Mouse (Mus musculus) small intestine, adult 2 months (tissue): ENCODE measurements at regions not wholly inside any gene's neighbourhood (a gene's known extent, or its start where the extent isn't known, plus 50 kb on each side); places are given as distances from the start of the nearest gene placed in this dataset.

ENCODE experiments used
- H3K27ac ChIP-seq: fragments of 200-500 bp; 2 replicates; pipeline ENCODE4 v1.5.1; 2012; ENCODE audit warnings: low read depth, low read length, control low read depth, inconsistent platforms; ENCODE audit not compliant: insufficient read depth
- H3K27me3 ChIP-seq: fragments of 200-500 bp; 2 replicates; pipeline ENCODE4 v1.6.1; 2012; ENCODE audit warnings: mild to moderate bottlenecking, moderate library complexity, low read length, inconsistent platforms; ENCODE audit not compliant: control insufficient read depth, insufficient read depth
- H3K36me3 ChIP-seq: fragments of 200-500 bp; 2 replicates; pipeline ENCODE4 v1.6.1; 2012; ENCODE audit warnings: mild to moderate bottlenecking, low read length, control low read depth, inconsistent platforms; ENCODE audit not compliant: control insufficient read depth, insufficient read depth
- H3K4me1 ChIP-seq: fragments of 200-500 bp; 2 replicates; pipeline ENCODE4 v1.6.1; 2012; ENCODE audit warnings: low read length, inconsistent platforms, mixed read lengths; ENCODE audit not compliant: control insufficient read depth, insufficient read depth, insufficient read length
- H3K4me3 ChIP-seq: fragments of 200-500 bp; 2 replicates; pipeline ENCODE4 v1.5.1; 2012; ENCODE audit warnings: low read depth, mild to moderate bottlenecking, control low read depth, inconsistent platforms, low read length, moderate library complexity
- CTCF ChIP-seq: fragments of 200-500 bp; IDR thresholded peaks from 2 replicates; pipeline ENCODE4 v1.5.1; 2012; ENCODE audit warnings: low read depth, mild to moderate bottlenecking, control low read depth, inconsistent platforms, low read length, moderate library complexity, mixed read lengths; ENCODE audit not compliant: insufficient replicate concordance, insufficient read length; ENCODE audit errors: extremely low read depth
- POLR2A ChIP-seq: fragments of 200-500 bp; IDR thresholded peaks from 2 replicates; pipeline ENCODE4 v1.6.1; 2012; ENCODE audit warnings: low read depth, mild to moderate bottlenecking, control low read depth, inconsistent platforms, low read length, moderate library complexity
- WGBS: fragments of 180-500 bp; shearing (Covaris S2); methylation state at CpG from one replicate; pipeline ENCODE4 v1.1.7; 2018; 5-methylcytosine and 5-hydroxymethylcytosine counted together

DNA sequence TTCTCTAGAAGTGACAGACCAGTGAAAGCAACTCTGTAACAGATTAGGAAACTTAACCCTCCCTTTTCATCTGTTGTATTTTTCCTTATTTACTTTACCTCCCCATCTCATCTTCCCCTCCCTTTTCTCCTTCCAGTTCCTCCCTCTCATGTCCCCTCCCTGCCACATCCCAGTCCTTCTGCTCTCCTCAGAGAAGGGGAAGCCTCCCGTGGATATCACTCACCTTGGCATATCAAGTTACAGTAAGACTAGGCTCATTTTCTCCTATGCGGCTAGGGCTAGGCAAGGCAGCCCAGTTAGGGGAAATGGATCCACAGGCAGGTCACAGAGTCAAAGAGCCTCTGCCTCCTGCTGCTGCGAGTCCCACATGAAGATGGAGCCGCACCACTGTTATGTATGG, 75.0 kb upstream of the Adra1b start:
- TF ChIP-seq POLR2A (no peak), CTCF (no peak)
- Histone ChIP-seq H3K36me3 (no peaks in the 10 kb centered on the region), H3K27ac (no peak overlapping the region), H3K4me1 (no peaks in the 10 kb centered on the region), H3K4me3 (no peak overlapping the region), H3K27me3 (no peaks in the 10 kb centered on the region)
- WGBS, result 59% methylated on average over 4 of the region's 4 CpGs

DNA sequence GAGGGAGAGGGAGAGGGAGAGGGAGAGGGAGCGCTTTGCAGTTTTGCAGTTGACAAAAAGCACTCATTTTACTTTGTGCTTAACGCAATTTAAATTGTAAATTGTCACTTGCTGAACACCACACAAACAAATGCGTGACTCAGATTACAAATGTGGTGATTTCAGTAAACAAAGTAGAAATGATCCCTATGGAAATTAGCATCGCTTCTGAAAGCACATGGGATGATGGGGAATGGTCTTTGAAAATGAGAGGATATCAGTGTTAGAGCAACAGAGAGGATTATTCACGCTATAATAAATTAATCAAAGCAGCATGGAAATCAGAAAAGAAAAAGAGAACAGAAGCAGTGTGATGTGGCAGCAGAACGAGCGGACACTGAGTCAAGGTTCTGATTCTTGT, 78.4 kb upstream of the Adra1b start:
- Histone ChIP-seq H3K27ac (no peak overlapping the region), H3K4me1 (no peaks in the 10 kb centered on the region), H3K4me3 (no peak overlapping the region), H3K36me3 (no peaks in the 10 kb centered on the region), H3K27me3 (no peaks in the 10 kb centered on the region)
- TF ChIP-seq POLR2A, result no peak
- TF ChIP-seq CTCF, result no peak
- 76% methylated on average over 7 of the region's 7 CpGs for WGBS

DNA sequence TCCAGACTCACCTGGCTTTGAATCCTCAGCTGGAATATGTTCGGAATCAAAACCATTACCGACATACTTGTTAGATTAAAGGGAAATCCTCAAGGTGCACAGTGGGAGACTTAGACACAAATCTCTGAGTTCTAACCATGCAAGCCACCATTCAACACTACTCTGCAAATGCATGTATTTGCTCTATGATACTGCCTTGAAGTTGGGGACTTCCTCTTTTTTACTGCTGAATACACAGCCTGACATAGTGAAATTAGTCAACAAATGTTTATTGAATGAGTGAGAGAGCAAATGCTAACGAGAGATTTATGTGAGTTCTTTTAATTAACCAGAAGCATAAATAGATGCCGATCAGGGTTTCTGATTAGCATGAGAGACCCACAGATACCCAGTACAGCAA, 79.4 kb upstream of the Adra1b start:
- H3K27me3 ChIP-seq, result no peaks in the 10 kb centered on the region
- H3K36me3 ChIP-seq, result no peaks in the 10 kb centered on the region
- 89% methylated on average over 4 of the region's 4 CpGs for WGBS
- H3K4me1 ChIP-seq, result no peaks in the 10 kb centered on the region
- TF ChIP-seq CTCF, result no peak
- TF ChIP-seq POLR2A, result no peak
- no peak overlapping the region for H3K4me3 ChIP-seq
- no peak overlapping the region for H3K27ac ChIP-seq

DNA sequence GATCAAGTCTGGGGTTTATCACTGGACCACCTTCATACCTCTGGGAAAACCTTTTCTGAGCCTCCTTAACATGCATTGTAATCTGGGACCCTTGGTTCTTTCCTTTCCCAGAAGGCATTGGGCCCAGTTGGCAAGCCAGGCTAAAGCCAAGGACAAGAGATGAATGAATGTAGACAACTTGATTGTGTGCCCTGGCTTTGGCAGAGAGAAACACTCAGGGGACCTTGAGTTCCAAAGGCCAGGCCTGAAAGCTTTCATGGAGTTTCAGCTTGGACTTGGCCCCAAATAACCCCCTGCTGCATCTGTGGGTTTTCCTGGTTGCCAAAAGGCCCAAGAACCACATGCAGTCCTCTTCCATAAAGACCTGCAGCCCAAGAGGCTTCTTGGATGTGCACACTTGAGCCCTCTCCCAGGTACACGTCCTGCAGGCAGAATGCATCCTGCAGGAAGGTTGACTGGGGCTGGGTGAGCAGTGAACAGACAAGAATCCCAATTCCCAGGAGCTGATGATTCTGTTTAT, 89.0 kb upstream of the Adra1b start:
- Histone ChIP-seq H3K4me1 (no peaks in the 10 kb centered on the region), H3K27ac (no peak overlapping the region), H3K4me3 (no peak overlapping the region), H3K36me3 (no peaks in the 10 kb centered on the region), H3K27me3 (no peaks in the 10 kb centered on the region)
- WGBS, result 87% methylated on average over 1 of the region's 1 CpGs
- TF ChIP-seq CTCF, result no peak
- TF ChIP-seq POLR2A, result no peak

DNA sequence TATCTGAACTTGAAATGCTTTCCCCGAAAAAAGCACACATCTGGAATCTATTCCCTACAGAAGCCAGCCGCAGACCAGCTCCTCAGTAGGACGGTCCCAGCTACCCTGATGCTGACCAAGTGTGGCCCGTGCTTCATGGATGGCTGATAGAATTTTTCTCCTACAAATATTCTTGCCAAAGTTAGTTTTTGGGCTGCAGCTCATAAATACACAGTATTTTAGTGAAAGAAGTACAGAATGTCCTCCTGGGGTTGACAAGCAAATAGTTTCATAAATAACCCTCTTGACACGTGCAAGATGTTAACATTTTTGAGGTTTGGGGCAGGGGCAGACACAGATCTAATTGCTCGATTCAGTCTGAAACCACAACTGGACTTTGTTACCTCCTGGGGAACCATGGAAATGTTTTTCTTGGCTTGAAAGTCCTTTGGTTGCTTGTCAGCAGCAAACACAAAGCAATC, 91.0 kb upstream of the Adra1b start:
- Histone ChIP-seq H3K27ac (no peak overlapping the region), H3K36me3 (no peaks in the 10 kb centered on the region), H3K4me3 (no peak overlapping the region), H3K4me1 (no peaks in the 10 kb centered on the region), H3K27me3 (no peaks in the 10 kb centered on the region)
- TF ChIP-seq POLR2A (no peak), CTCF (no peak)
- WGBS, result 61% methylated on average over 6 of the region's 6 CpGs

DNA sequence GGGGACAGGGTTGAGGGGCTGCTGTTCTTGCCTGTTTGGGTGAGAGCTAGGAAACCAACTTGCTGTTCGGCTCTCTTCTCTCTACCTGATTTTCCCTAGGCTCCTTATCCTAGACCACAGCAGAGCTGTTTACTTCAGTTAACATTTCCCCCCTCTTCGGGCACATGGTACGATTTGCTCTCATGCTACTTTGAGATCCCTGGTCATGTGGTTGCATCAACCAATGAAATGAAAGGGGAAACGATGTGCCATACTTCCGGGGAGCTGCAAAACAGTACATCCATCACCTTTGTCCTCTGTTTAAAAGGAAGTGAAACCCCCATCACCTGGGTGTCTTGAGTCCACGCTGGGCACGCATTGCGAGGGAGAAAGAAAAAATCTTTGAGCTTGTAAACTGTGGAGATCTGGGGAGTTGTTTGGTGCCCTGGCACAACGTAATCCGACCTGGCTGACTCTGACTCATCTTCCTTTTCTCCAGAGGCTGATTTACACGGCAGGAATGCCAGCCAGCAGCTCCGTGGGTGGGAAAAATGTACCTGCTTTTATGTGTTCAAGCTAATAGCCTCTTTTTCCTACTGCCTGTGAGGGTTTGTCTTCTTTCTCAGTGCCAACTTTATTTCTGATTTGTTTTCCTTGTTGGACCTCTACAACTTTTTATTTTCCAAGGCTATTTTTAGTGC, 97.2 kb upstream of the Adra1b start:
- no peak for TF ChIP-seq POLR2A
- no peak for TF ChIP-seq CTCF
- Histone ChIP-seq H3K27ac (no peak overlapping the region), H3K4me1 (0 out of 2 replicates have a peak, but pooled peaks cover 3% of the 10 kb centered on the region), H3K27me3 (no peaks in the 10 kb centered on the region), H3K36me3 (no peaks in the 10 kb centered on the region), H3K4me3 (no peak overlapping the region)
- WGBS, result 72% methylated on average over 12 of the region's 12 CpGs

DNA sequence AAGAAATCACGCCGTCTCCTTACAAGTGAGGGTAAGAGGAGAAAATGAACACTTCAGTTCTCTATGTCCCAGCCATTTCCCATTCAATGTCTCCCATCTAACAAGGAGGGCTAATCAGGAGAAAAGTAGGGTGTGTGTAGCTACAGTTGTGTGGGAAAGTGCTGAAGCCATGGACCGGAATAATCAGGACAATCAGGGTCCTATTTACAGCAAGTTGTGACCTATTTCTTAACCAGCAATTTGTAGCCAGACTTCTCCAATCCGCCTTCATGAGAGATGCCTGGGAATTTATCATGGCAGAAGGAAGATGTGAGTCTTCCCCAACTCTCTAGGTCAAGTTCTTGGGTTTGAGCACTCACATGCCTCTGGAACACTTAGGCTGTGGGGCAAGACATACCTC, 99.0 kb upstream of the Adra1b start:
- 92% methylated on average over 4 of the region's 4 CpGs for WGBS
- Histone ChIP-seq H3K4me1 (0 out of 2 replicates have a peak, but pooled peaks cover 3% of the 10 kb centered on the region), H3K27ac (no peak overlapping the region), H3K4me3 (no peak overlapping the region), H3K36me3 (no peaks in the 10 kb centered on the region), H3K27me3 (no peaks in the 10 kb centered on the region)
- TF ChIP-seq CTCF (no peak), POLR2A (no peak)
